Mouse (Mus musculus): Measurements from ENCODE around the gene Ackr2. TPM values are rescaled to one million over a fixed set of nuclear protein-coding genes. Genes with fewer than 3 reads are reported as not detected.
A peak's percentile ranks its signal among the peaks of the same experiment; 100 is the strongest.

The Ackr2 gene
- 0.25 and 0.32 TPM in 2 replicates for polyA plus RNA-seq (2014; fragmentation: Nextera tagmentation; extraction: Ambion mirVana)

GRCm38 (mm10) chr9:121898245-121898644, at the start of gene Ackr2:
TSS of gene Ackr2 (plus strand) at chr9:121898355.
- peak within 1 kb of the TSS; percentile 57; the same call in 1 of the 2 replicates for H3K27ac ChIP-seq (ENCODE audit: low read length)
- H3K4me1 ChIP-seq (ENCODE audit: control insufficient read depth, insufficient read depth, low read length) = peaks cover 16% of the 10 kb centered on the region; the same call in 1 of the 2 replicates
- no peaks in the 10 kb centered on the region for H3K9me3 ChIP-seq (ENCODE audit: control insufficient read depth, low read depth, low read length)
- H3K27me3 ChIP-seq (ENCODE audit: control insufficient read depth, insufficient read depth, low read length) = no peaks in the 10 kb centered on the region
- 76% methylated on average over 9 of the region's 9 CpGs for WGBS
- ATAC-seq (ENCODE audit: insufficient number of reproducible peaks, insufficient read depth, low FRiP score, low read depth) = no peak
- H3K36me3 ChIP-seq (ENCODE audit: control insufficient read depth, insufficient read depth, low read length) = no peaks in the 10 kb centered on the region
- no peak within 1 kb of the TSS for H3K4me3 ChIP-seq (ENCODE audit: low read depth, low read length)
- no peak within 1 kb of the TSS for H3K9ac ChIP-seq (replicated peaks; ENCODE audit: low read depth, low read length)
- no peak within 1 kb of the TSS for H3K4me2 ChIP-seq (replicated peaks; ENCODE audit: low read depth, low read length)

GRCm38 (mm10) chr9:121854246-121854645, 43.9 kb upstream of the Ackr2 start:
- Histone ChIP-seq H3K27ac (ENCODE audit: low read length) (no peak overlapping the region), H3K4me2 (replicated peaks; ENCODE audit: low read depth, low read length) (no peak overlapping the region), H3K4me1 (ENCODE audit: control insufficient read depth, insufficient read depth, low read length) (peaks cover 6% of the 10 kb centered on the region; the same call in 1 of the 2 replicates), H3K36me3 (ENCODE audit: control insufficient read depth, insufficient read depth, low read length) (peaks cover 17% of the 10 kb centered on the region), H3K4me3 (ENCODE audit: low read depth, low read length) (no peak overlapping the region), H3K27me3 (ENCODE audit: control insufficient read depth, insufficient read depth, low read length) (no peaks in the 10 kb centered on the region), H3K9ac (replicated peaks; ENCODE audit: low read depth, low read length) (no peak overlapping the region), H3K9me3 (ENCODE audit: control insufficient read depth, low read depth, low read length) (no peaks in the 10 kb centered on the region)
- ATAC-seq (ENCODE audit: insufficient number of reproducible peaks, insufficient read depth, low FRiP score, low read depth) = no peak
- 87% methylated on average over 3 of the region's 3 CpGs for WGBS

GRCm38 (mm10) chr9:121856649-121857416, 41.3 kb upstream of the Ackr2 start:
- peak; percentile 0; the same call in 1 of the 2 replicates for ATAC-seq (ENCODE audit: insufficient number of reproducible peaks, insufficient read depth, low FRiP score, low read depth)
- peak overlapping the region; percentile 78 for H3K4me2 ChIP-seq (replicated peaks; ENCODE audit: low read depth, low read length)
- peak overlapping the region; percentile 65 for H3K4me3 ChIP-seq (ENCODE audit: low read depth, low read length)
- H3K4me1 ChIP-seq (ENCODE audit: control insufficient read depth, insufficient read depth, low read length) = peaks cover 6% of the 10 kb centered on the region; the same call in 1 of the 2 replicates
- WGBS = 1% methylated on average over 37 of the region's 39 CpGs
- peak overlapping the region; percentile 63 for H3K9ac ChIP-seq (replicated peaks; ENCODE audit: low read depth, low read length)
- H3K9me3 ChIP-seq (ENCODE audit: control insufficient read depth, low read depth, low read length) = no peaks in the 10 kb centered on the region
- peaks cover 4% of the 10 kb centered on the region for H3K36me3 ChIP-seq (ENCODE audit: control insufficient read depth, insufficient read depth, low read length)
- peak overlapping the region; percentile 74; the same call in 1 of the 2 replicates for H3K27ac ChIP-seq (ENCODE audit: low read length)
- no peaks in the 10 kb centered on the region for H3K27me3 ChIP-seq (ENCODE audit: control insufficient read depth, insufficient read depth, low read length)

GRCm38 (mm10) chr9:121857474-121858152, 40.5 kb upstream of the Ackr2 start:
- Histone ChIP-seq H3K4me3 (ENCODE audit: low read depth, low read length) (peak overlapping the region; percentile 65), H3K4me1 (ENCODE audit: control insufficient read depth, insufficient read depth, low read length) (peaks cover 6% of the 10 kb centered on the region; the same call in 1 of the 2 replicates), H3K36me3 (ENCODE audit: control insufficient read depth, insufficient read depth, low read length) (no peaks in the 10 kb centered on the region), H3K27ac (ENCODE audit: low read length) (peak overlapping the region; percentile 97), H3K9me3 (ENCODE audit: control insufficient read depth, low read depth, low read length) (no peaks in the 10 kb centered on the region), H3K4me2 (replicated peaks; ENCODE audit: low read depth, low read length) (peak overlapping the region; percentile 78), H3K27me3 (ENCODE audit: control insufficient read depth, insufficient read depth, low read length) (no peaks in the 10 kb centered on the region), H3K9ac (replicated peaks; ENCODE audit: low read depth, low read length) (peak overlapping the region; percentile 67)
- peak; percentile 98 for ATAC-seq (ENCODE audit: insufficient number of reproducible peaks, insufficient read depth, low FRiP score, low read depth)
- under 1% methylated on average over 70 of the region's 70 CpGs for WGBS

- Histone ChIP-seq H3K4me1 (ENCODE audit: control insufficient read depth, insufficient read depth, low read length) (peaks cover 6% of the 10 kb centered on the region; the same call in 1 of the 2 replicates), H3K9me3 (ENCODE audit: control insufficient read depth, low read depth, low read length) (no peaks in the 10 kb centered on the region), H3K4me2 (replicated peaks; ENCODE audit: low read depth, low read length) (peak within 1 kb of the TSS; percentile 78), H3K27ac (ENCODE audit: low read length) (peak within 1 kb of the TSS; percentile 97), H3K9ac (replicated peaks; ENCODE audit: low read depth, low read length) (peak within 1 kb of the TSS; percentile 67), H3K36me3 (ENCODE audit: control insufficient read depth, insufficient read depth, low read length) (no peaks in the 10 kb centered on the region), H3K27me3 (ENCODE audit: control insufficient read depth, insufficient read depth, low read length) (no peaks in the 10 kb centered on the region), H3K4me3 (ENCODE audit: low read depth, low read length) (peak within 1 kb of the TSS; percentile 65)
- 6% methylated on average over 6 of the region's 6 CpGs for WGBS
- no peak for ATAC-seq (ENCODE audit: insufficient number of reproducible peaks, insufficient read depth, low FRiP score, low read depth)
Measured at GRCm38 (mm10) chr9:121858153-121858488, 40.0 kb upstream of the Ackr2 start, which contains the start of gene Higd1a. TSS of gene Higd1a (minus strand) at chr9:121858362.

- H3K4me2 ChIP-seq (replicated peaks; ENCODE audit: low read depth, low read length) = no peak overlapping the region
- WGBS = 94% methylated on average over 2 of the region's 2 CpGs
- H3K9ac ChIP-seq (replicated peaks; ENCODE audit: low read depth, low read length) = no peak overlapping the region
- no peak overlapping the region for H3K4me3 ChIP-seq (ENCODE audit: low read depth, low read length)
- ATAC-seq (ENCODE audit: insufficient number of reproducible peaks, insufficient read depth, low FRiP score, low read depth) = no peak
- no peaks in the 10 kb centered on the region for H3K27me3 ChIP-seq (ENCODE audit: control insufficient read depth, insufficient read depth, low read length)
- no peak overlapping the region for H3K27ac ChIP-seq (ENCODE audit: low read length)
- H3K4me1 ChIP-seq (ENCODE audit: control insufficient read depth, insufficient read depth, low read length) = peaks cover 7% of the 10 kb centered on the region; the same call in 1 of the 2 replicates
- no peaks in the 10 kb centered on the region for H3K36me3 ChIP-seq (ENCODE audit: control insufficient read depth, insufficient read depth, low read length)
- H3K9me3 ChIP-seq (ENCODE audit: control insufficient read depth, low read depth, low read length) = no peaks in the 10 kb centered on the region
Measured at GRCm38 (mm10) chr9:121859345-121859744, 38.8 kb upstream of the Ackr2 start.

- Histone ChIP-seq H3K4me2 (replicated peaks; ENCODE audit: low read depth, low read length) (no peak overlapping the region), H3K9me3 (ENCODE audit: control insufficient read depth, low read depth, low read length) (no peaks in the 10 kb centered on the region), H3K36me3 (ENCODE audit: control insufficient read depth, insufficient read depth, low read length) (no peaks in the 10 kb centered on the region), H3K4me1 (ENCODE audit: control insufficient read depth, insufficient read depth, low read length) (peaks cover 17% of the 10 kb centered on the region; the same call in 1 of the 2 replicates), H3K27ac (ENCODE audit: low read length) (no peak overlapping the region), H3K27me3 (ENCODE audit: control insufficient read depth, insufficient read depth, low read length) (no peaks in the 10 kb centered on the region), H3K4me3 (ENCODE audit: low read depth, low read length) (no peak overlapping the region), H3K9ac (replicated peaks; ENCODE audit: low read depth, low read length) (no peak overlapping the region)
- 87% methylated on average over 2 of the region's 2 CpGs for WGBS
- ATAC-seq (ENCODE audit: insufficient number of reproducible peaks, insufficient read depth, low FRiP score, low read depth) = no peak
Measured at GRCm38 (mm10) chr9:121860921-121861320, 37.2 kb upstream of the Ackr2 start.

GRCm38 (mm10) chr9:121864837-121865236, 33.3 kb upstream of the Ackr2 start:
- H3K9me3 ChIP-seq (ENCODE audit: control insufficient read depth, low read depth, low read length) = no peaks in the 10 kb centered on the region
- H3K27ac ChIP-seq (ENCODE audit: low read length) = peak overlapping the region; percentile 62; the same call in 1 of the 2 replicates
- no peak overlapping the region for H3K4me2 ChIP-seq (replicated peaks; ENCODE audit: low read depth, low read length)
- 32% methylated on average over 4 of the region's 4 CpGs for WGBS
- H3K4me3 ChIP-seq (ENCODE audit: low read depth, low read length) = no peak overlapping the region
- H3K27me3 ChIP-seq (ENCODE audit: control insufficient read depth, insufficient read depth, low read length) = no peaks in the 10 kb centered on the region
- H3K36me3 ChIP-seq (ENCODE audit: control insufficient read depth, insufficient read depth, low read length) = no peaks in the 10 kb centered on the region
- H3K4me1 ChIP-seq (ENCODE audit: control insufficient read depth, insufficient read depth, low read length) = peaks cover 21% of the 10 kb centered on the region; the same call in 1 of the 2 replicates
- H3K9ac ChIP-seq (replicated peaks; ENCODE audit: low read depth, low read length) = no peak overlapping the region
- ATAC-seq (ENCODE audit: insufficient number of reproducible peaks, insufficient read depth, low FRiP score, low read depth) = no peak
